Comparison of ENCODE assay signal across 9 mouse cellular contexts in genomic region chr7:66388621-66389532, GRCm38 (mm10). TPM values are rescaled to one million over a fixed set of nuclear protein-coding genes. Genes with fewer than 3 reads are reported as not detected.
DNase-seq lines count a peak whose midpoint lies in the region; ATAC-seq and TF ChIP-seq lines count a peak whose summit lies in the region.
"Had no signal": no experiment of that assay in that cellular context is flagged by ENCODE, and none has a peak within 500 bp of the region (broad histone marks: within the 10 kb centered on the region; RNA-seq: fewer than 3 reads in every experiment).

No protein-coding gene starts in this region.

- peak; percentile 92 for DNase-seq in CH12.LX (ENCODE audit: extremely low read depth)
- DNase-seq in liver, adult 2 months (ENCODE audit: extremely low read depth, low read depth, low spot score): peak; percentile 87

- H3K27me3 ChIP-seq in CH12.LX (replicated peaks): peaks cover 1% of the 10 kb centered on the region
- H3K27me3 ChIP-seq in heart, embryonic 13.5 days (replicated peaks): peaks cover 3% of the 10 kb centered on the region; the same call in 1 of the 2 replicates
- no peaks in the 10 kb centered on the region for H3K27me3 ChIP-seq in kidney, embryonic 16.5 days (ENCODE audit: insufficient read depth, low read length)
- no peaks in the 10 kb centered on the region for H3K27me3 ChIP-seq in liver, adult 2 months (ENCODE audit: control insufficient read depth, insufficient read depth, low read length)
- no peaks in the 10 kb centered on the region for H3K27me3 ChIP-seq in stomach, embryonic 15.5 days (replicated peaks)

- 7% methylated on average over 28 of the region's 28 CpGs for WGBS in heart, embryonic 13.5 days
- 13% methylated on average over 28 of the region's 28 CpGs for WGBS in kidney, embryonic 16.5 days
- WGBS in liver, adult 2 months: 2% methylated on average over 28 of the region's 28 CpGs
- WGBS in stomach, embryonic 15.5 days: 10% methylated on average over 28 of the region's 28 CpGs

- TF ChIP-seq POLR2A in CH12.LX (IDR thresholded peaks at IDR 0.05; ENCODE audit: low read depth, low read length): peak; percentile 67
- no peak for TF ChIP-seq POLR2A in liver, adult 2 months (IDR thresholded peaks at IDR 0.05; ENCODE audit: extremely low read depth, insufficient read depth, low read length)

- no peaks in the 10 kb centered on the region for H3K9me3 ChIP-seq in CH12.LX (replicated peaks; ENCODE audit: low read length)
- H3K9me3 ChIP-seq in heart, embryonic 13.5 days: no peaks in the 10 kb centered on the region
- H3K9me3 ChIP-seq in kidney, embryonic 16.5 days (ENCODE audit: low read length): no peaks in the 10 kb centered on the region
- H3K9me3 ChIP-seq in stomach, embryonic 15.5 days: no peaks in the 10 kb centered on the region

- H3K4me3 ChIP-seq in CH12.LX (replicated peaks in 1 of 3; ENCODE audit: low read depth in 2 of 3, low read length in 2 of 3, poor library complexity in 1 of 3): peak overlapping the region; percentile 71 to 77 (median 72)
- H3K4me3 ChIP-seq in brown adipose tissue, adult 24 weeks (ENCODE audit: insufficient read depth, low read depth, low read length): peak overlapping the region; percentile 64
- H3K4me3 ChIP-seq in heart, embryonic 13.5 days: peak overlapping the region; percentile 78
- peak overlapping the region; percentile 80 for H3K4me3 ChIP-seq in kidney, embryonic 16.5 days (ENCODE audit: low read length)
- peak overlapping the region; percentile 89 for H3K4me3 ChIP-seq in liver, adult 2 months (ENCODE audit: insufficient read depth, low read depth, low read length)
- H3K4me3 ChIP-seq in stomach, embryonic 15.5 days (replicated peaks): peak overlapping the region; percentile 79

- in situ Hi-C loops in CH12.LX (cut with MboI; ENCODE audit: low pct_ligation_motif_present, low pct_unique_long_range_greater_than_20kb, low sequenced_read_pairs): loop anchor here (5.0 kb wide), 1 partner anchor 282 kb away; the partner anchor contains the start of gene Chsy1

- TF ChIP-seq RAD21 in CH12.LX (IDR thresholded peaks at IDR 0.05; ENCODE audit: low read depth, low read length): peak; percentile 72

- peaks cover 16% of the 10 kb centered on the region for H3K79me2 ChIP-seq in CH12.LX (replicated peaks; ENCODE audit: control insufficient read depth, extremely low read depth, insufficient read depth, poor library complexity, severe bottlenecking)
- peaks cover 3% of the 10 kb centered on the region; the same call in 1 of the 2 replicates for H3K79me2 ChIP-seq in liver, adult 2 months (ENCODE audit: control insufficient read depth, insufficient read depth, low read length)

- H3K36me3 ChIP-seq in CH12.LX (replicated peaks in 1 of 2; ENCODE audit: control insufficient read depth in 1 of 2, insufficient read depth in 1 of 2, low read length in 1 of 2): no peaks in the 10 kb centered on the region
- H3K36me3 ChIP-seq in heart, embryonic 13.5 days: no peaks in the 10 kb centered on the region
- no peaks in the 10 kb centered on the region for H3K36me3 ChIP-seq in kidney, embryonic 16.5 days (ENCODE audit: insufficient read depth, low read length)
- no peaks in the 10 kb centered on the region for H3K36me3 ChIP-seq in liver, adult 2 months (ENCODE audit: control insufficient read depth, insufficient read depth, low read length)
- no peaks in the 10 kb centered on the region for H3K36me3 ChIP-seq in stomach, embryonic 15.5 days

- no peak for TF ChIP-seq EP300 in CH12.LX (IDR thresholded peaks at IDR 0.05; ENCODE audit: low read length)

- peak; percentile 45 to 81; a peak in 2 of 4 replicates for TF ChIP-seq CTCF in CH12.LX (conservative IDR thresholded peaks at IDR 0.05 in 1 of 2, IDR thresholded peaks at IDR 0.05 in 1 of 2; ENCODE audit: low read depth in 2 of 2, low read length in 2 of 2)
- peak; percentile 78 for TF ChIP-seq CTCF in liver, adult 2 months (IDR thresholded peaks at IDR 0.05; ENCODE audit: low read depth, low read length)

- H3K27ac ChIP-seq in CH12.LX (ENCODE audit: insufficient read depth, low read depth): peak overlapping the region; percentile 47; the same call in 1 of the 2 replicates
- peak overlapping the region; percentile 15 for H3K27ac ChIP-seq in brown adipose tissue, adult 24 weeks (replicated peaks; ENCODE audit: low read depth, low read length)
- H3K27ac ChIP-seq in heart, embryonic 13.5 days (replicated peaks): peak overlapping the region; percentile 69
- H3K27ac ChIP-seq in kidney, embryonic 16.5 days (ENCODE audit: low read length): peak overlapping the region; percentile 62; the same call in 1 of the 2 replicates
- peak overlapping the region; percentile 68 for H3K27ac ChIP-seq in liver, adult 2 months (replicated peaks; ENCODE audit: insufficient read depth, low read depth, low read length)
- peak overlapping the region; percentile 55; the same call in 1 of the 2 replicates for H3K27ac ChIP-seq in stomach, embryonic 15.5 days

- H3K4me1 ChIP-seq in CH12.LX (ENCODE audit: control insufficient read depth in 1 of 2, insufficient read depth in 2 of 2): peaks cover 11 to 34% of the 10 kb centered on the region in 2 experiments
- H3K4me1 ChIP-seq in brown adipose tissue, adult 24 weeks (ENCODE audit: control insufficient read depth, insufficient read depth, insufficient read length, low read length): peaks cover 14% of the 10 kb centered on the region; the same call in 1 of the 2 replicates
- H3K4me1 ChIP-seq in heart, embryonic 13.5 days: peaks cover 14% of the 10 kb centered on the region
- peaks cover 6% of the 10 kb centered on the region; the same call in 1 of the 2 replicates for H3K4me1 ChIP-seq in kidney, embryonic 16.5 days (ENCODE audit: insufficient read depth, low read length)
- no peaks in the 10 kb centered on the region for H3K4me1 ChIP-seq in liver, adult 2 months (ENCODE audit: control insufficient read depth, insufficient read depth, low read length)
- H3K4me1 ChIP-seq in stomach, embryonic 15.5 days: peaks cover 13% of the 10 kb centered on the region

- ATAC-seq in erythroid progenitor cell, adult 5-6 weeks (replicated peaks; ENCODE audit: low FRiP score, poor library complexity, severe bottlenecking): peak; percentile 78
- ATAC-seq in heart, embryonic 13.5 days (ENCODE audit: extremely low read depth, insufficient number of reproducible peaks, low FRiP score, low TSS enrichment): peak; percentile 30; the same call in 1 of the 2 replicates
- ATAC-seq in kidney, embryonic 16.5 days (ENCODE audit: low FRiP score, low TSS enrichment): peak; percentile 60; the same call in 1 of the 2 replicates
- ATAC-seq in monocyte, adult 5-6 weeks (replicated peaks; ENCODE audit: insufficient number of reproducible peaks, low FRiP score, low TSS enrichment, poor library complexity, severe bottlenecking): peak; percentile 79
- ATAC-seq in stomach, embryonic 15.5 days (ENCODE audit: insufficient read depth, low FRiP score, low read depth): peak; percentile 77

- H3K9ac ChIP-seq in CH12.LX (ENCODE audit: insufficient read depth, low read depth): peak overlapping the region; percentile 87
- H3K9ac ChIP-seq in heart, embryonic 13.5 days: peak overlapping the region; percentile 93
- peak overlapping the region; percentile 92 for H3K9ac ChIP-seq in kidney, embryonic 16.5 days (replicated peaks; ENCODE audit: low read length)
- peak overlapping the region; percentile 97 for H3K9ac ChIP-seq in liver, adult 2 months (ENCODE audit: low read depth, low read length)
- H3K9ac ChIP-seq in stomach, embryonic 15.5 days: peak overlapping the region; percentile 55; the same call in 1 of the 2 replicates

- H3K4me2 ChIP-seq in CH12.LX (ENCODE audit: insufficient read depth, low read depth, poor library complexity, severe bottlenecking): peak overlapping the region; percentile 80
- peak overlapping the region; percentile 81 for H3K4me2 ChIP-seq in heart, embryonic 13.5 days
- peak overlapping the region; percentile 90 for H3K4me2 ChIP-seq in kidney, embryonic 16.5 days (replicated peaks; ENCODE audit: low read depth, low read length)
- H3K4me2 ChIP-seq in stomach, embryonic 15.5 days: peak overlapping the region; percentile 91

- dilution Hi-C loops in CH12.LX (cut with MboI; ENCODE audit: extremely low pct_ligation_motif_present, extremely low pct_unique_long_range_greater_than_20kb, low sequenced_read_pairs): no loop called here

RNA-seq across cellular contexts. Expression of gene Lrrk1, which starts 0.7 kb away (rescaled TPM):
- 13.6 and 15.1 TPM in 2 replicates for total RNA-seq in CH12.LX (2012; rRNA removed)
- 5.0 and 5.9 TPM in 2 replicates for total RNA-seq in CH12.LX (2014; rRNA removed)
- polyA plus RNA-seq in CH12.LX (2012; ENCODE audit: insufficient read length, low read depth): 14.5 and 16.9 TPM in 2 replicates
- polyA plus RNA-seq in brown adipose tissue, adult 24 weeks (2012; ENCODE audit: insufficient read depth, insufficient read length, missing spikeins): 2.1 and 2.5 TPM in 2 replicates
- 1.7 and 2.9 TPM in 2 replicates for total RNA-seq in erythroid progenitor cell, adult 5-6 weeks (2015; ENCODE audit: low replicate concordance)
- 6.4 and 6.6 TPM in 2 replicates for total RNA-seq in erythroid progenitor cell, adult 5-6 weeks (2017; ENCODE audit: low replicate concordance)
- polyA plus RNA-seq in heart, embryonic 13.5 days (2015; fragmentation: Nextera tagmentation; extraction: Ambion mirVana): 7.0 and 8.0 TPM in 2 replicates
- 16.7 and 18.1 TPM in 2 replicates for polyA plus RNA-seq in kidney, embryonic 16.5 days (2015; fragmentation: Nextera tagmentation; extraction: Ambion mirVana)
- 7.4 and 7.8 TPM in 2 replicates for total RNA-seq in liver, adult 2 months (2014; rRNA removed)
- 10.4 and 15.0 TPM in 2 replicates for polyA plus RNA-seq in liver, adult 2 months (2012; rRNA removed)
- total RNA-seq in monocyte, adult 5-6 weeks (2017): 30.2 to 96.4 TPM (median 40.2 TPM) in 3 replicates
- 19.5 and 19.7 TPM in 2 replicates for polyA plus RNA-seq in stomach, embryonic 15.5 days (2015; fragmentation: Nextera tagmentation; extraction: Ambion mirVana)

RNA-seq across cellular contexts. Expression of gene Gm10974, which starts 23.2 kb away (rescaled TPM):
- total RNA-seq in CH12.LX (2012; rRNA removed): not detected in 2 replicates
- not detected in 2 replicates for total RNA-seq in CH12.LX (2014; rRNA removed)
- polyA plus RNA-seq in CH12.LX (2012; ENCODE audit: insufficient read length, low read depth): not detected in 2 replicates
- not detected in 2 replicates for polyA plus RNA-seq in brown adipose tissue, adult 24 weeks (2012; ENCODE audit: insufficient read depth, insufficient read length, missing spikeins)
- total RNA-seq in erythroid progenitor cell, adult 5-6 weeks (2015; ENCODE audit: low replicate concordance): not detected in 2 replicates
- total RNA-seq in erythroid progenitor cell, adult 5-6 weeks (2017; ENCODE audit: low replicate concordance): not detected in 2 replicates
- polyA plus RNA-seq in heart, embryonic 13.5 days (2015; fragmentation: Nextera tagmentation; extraction: Ambion mirVana): not detected in 2 replicates
- not detected in 2 replicates for polyA plus RNA-seq in kidney, embryonic 16.5 days (2015; fragmentation: Nextera tagmentation; extraction: Ambion mirVana)
- total RNA-seq in liver, adult 2 months (2014; rRNA removed): not detected in 2 replicates
- not detected in 2 replicates for polyA plus RNA-seq in liver, adult 2 months (2012; rRNA removed)
- not detected in 3 replicates for total RNA-seq in monocyte, adult 5-6 weeks (2017)
- not detected in 2 replicates for polyA plus RNA-seq in stomach, embryonic 15.5 days (2015; fragmentation: Nextera tagmentation; extraction: Ambion mirVana)
- total RNA-seq: gastrocnemius, postnatal 4 days had no signal

RNA-seq across cellular contexts. Expression of gene Aldh1a3, which starts 38.4 kb away (rescaled TPM):
- total RNA-seq in CH12.LX (2012; rRNA removed) (1.0 and 6.2 TPM in 2 replicates), CH12.LX (2014; rRNA removed) (0.35 TPM in 1 of 2 replicates, not detected in the other)
- polyA plus RNA-seq in CH12.LX (2012; ENCODE audit: insufficient read length, low read depth): 3.2 and 4.6 TPM in 2 replicates
- 1.6 and 3.0 TPM in 2 replicates for polyA plus RNA-seq in brown adipose tissue, adult 24 weeks (2012; ENCODE audit: insufficient read depth, insufficient read length, missing spikeins)
- total RNA-seq in erythroid progenitor cell, adult 5-6 weeks (2015; ENCODE audit: low replicate concordance): not detected in 2 replicates
- not detected in 2 replicates for total RNA-seq in erythroid progenitor cell, adult 5-6 weeks (2017; ENCODE audit: low replicate concordance)
- 0.79 and 0.84 TPM in 2 replicates for polyA plus RNA-seq in heart, embryonic 13.5 days (2015; fragmentation: Nextera tagmentation; extraction: Ambion mirVana)
- polyA plus RNA-seq in kidney, embryonic 16.5 days (2015; fragmentation: Nextera tagmentation; extraction: Ambion mirVana): 43.4 and 48.6 TPM in 2 replicates
- total RNA-seq in liver, adult 2 months (2014; rRNA removed): 0.40 and 0.65 TPM in 2 replicates
- 0.17 TPM in 1 of 2 replicates, not detected in the other for polyA plus RNA-seq in liver, adult 2 months (2012; rRNA removed)
- 0.39 to 1.2 TPM in 2 of 3 replicates, not detected in the other for total RNA-seq in monocyte, adult 5-6 weeks (2017)
- polyA plus RNA-seq in stomach, embryonic 15.5 days (2015; fragmentation: Nextera tagmentation; extraction: Ambion mirVana): 9.5 and 11.5 TPM in 2 replicates

Comparison
In these comparisons a context has a peak if more than half of its experiments do, and no peak if none do; other contexts are left out.
1. Peak in every context shown above with its lines: DNase-seq, ATAC-seq, H3K4me3 ChIP-seq and H3K27ac ChIP-seq.
2. H3K27ac ChIP-seq: peak in every context shown above with its lines; median percentile 69 in heart, embryonic 13.5 days; 68 in liver, adult 2 months; 62 in kidney, embryonic 16.5 days; 55 in stomach, embryonic 15.5 days; 47 in CH12.LX; 15 in brown adipose tissue, adult 24 weeks.